Mouse (Mus musculus) MEL (cell line): Measurements from ENCODE around the gene Zfp609. TPM values are rescaled to one million over a fixed set of nuclear protein-coding genes. Genes with fewer than 3 reads are reported as not detected.

Experiments used
- DNase-seq: peaks from one replicate; pipeline ENCODE4 v3.0.0; 2011; ENCODE audit warnings: low read depth, low spot score
- H3K27ac ChIP-seq: 2 replicates; pipeline ENCODE4 v1.5.1; 2012; ENCODE audit warnings: low read depth, mild to moderate bottlenecking, control low read depth, low read length, moderate library complexity; ENCODE audit not compliant: control insufficient read depth
- H3K27me3 ChIP-seq, 2 experiments: fragments of 150-350 bp in 1 of 2; sonication (generic) in 1 of 2; 2 replicates each; pipeline ENCODE4 v1.6.1; 2012; ENCODE audit warnings: low read length in 2 of 2, mild to moderate bottlenecking in 2 of 2, improper control_type of control experiment in 1 of 2, moderate library complexity in 1 of 2; ENCODE audit not compliant: insufficient read depth in 2 of 2, control insufficient read depth in 1 of 2
- H3K36me3 ChIP-seq, 2 experiments: 2 replicates each; pipeline ENCODE4 v1.6.1; 2012 to 2014; ENCODE audit warnings: low read length in 2 of 2, improper control_type of control experiment in 1 of 2, inconsistent platforms in 1 of 2, mild to moderate bottlenecking in 1 of 2; ENCODE audit not compliant: insufficient read depth in 2 of 2, control insufficient read depth in 1 of 2
- H3K4me1 ChIP-seq, 2 experiments: fragments of 150-350 bp in 1 of 2; sonication (generic) in 1 of 2; 2 replicates each; pipeline ENCODE4 v1.6.1; 2012; ENCODE audit warnings: low read length in 2 of 2, improper control_type of control experiment in 1 of 2, mild to moderate bottlenecking in 1 of 2; ENCODE audit not compliant: insufficient read depth in 2 of 2, control insufficient read depth in 1 of 2
- H3K4me3 ChIP-seq, 2 experiments: fragments of 150-350 bp in 1 of 2; sonication (generic) in 1 of 2; 2 replicates each; pipeline ENCODE4 v1.5.1; 2012; ENCODE audit warnings: low read depth in 2 of 2, low read length in 2 of 2, mild to moderate bottlenecking in 2 of 2, moderate library complexity in 2 of 2, control low read depth in 1 of 2, improper control_type of control experiment in 1 of 2; ENCODE audit not compliant: control insufficient read depth in 1 of 2, insufficient read depth in 1 of 2
- H3K79me2 ChIP-seq: 2 replicates; pipeline ENCODE4 v1.6.1; 2012; ENCODE audit warnings: mild to moderate bottlenecking, low read length, moderate library complexity; ENCODE audit not compliant: control insufficient read depth, poor library complexity, insufficient read depth
- H3K9ac ChIP-seq: 2 replicates; pipeline ENCODE4 v1.6.1; 2012; ENCODE audit warnings: low read depth, mild to moderate bottlenecking, control low read depth, low read length, moderate library complexity; ENCODE audit not compliant: control insufficient read depth, poor library complexity, severe bottlenecking
- H3K9me3 ChIP-seq: fragments of 150-350 bp; sonication (generic); replicated peaks from 2 replicates; pipeline ENCODE4 v1.6.1; 2012; ENCODE audit warnings: mild to moderate bottlenecking, low read length, improper control_type of control experiment, moderate library complexity; ENCODE audit not compliant: insufficient read depth
- BHLHE40 ChIP-seq: IDR thresholded peaks from 2 replicates; pipeline ENCODE4 v1.6.1; 2012; ENCODE audit warnings: low read depth, mild to moderate bottlenecking, inconsistent platforms, low read length, improper control_type of control experiment, borderline replicate concordance
- CHD1 ChIP-seq: IDR thresholded peaks from 2 replicates; pipeline ENCODE4 v1.6.1; 2012; ENCODE audit warnings: low read depth, mild to moderate bottlenecking, inconsistent platforms, low read length, improper control_type of control experiment
- CTCF ChIP-seq, 3 experiments: IDR thresholded peaks in 2 of 3; conservative IDR thresholded peaks in 1 of 3; 2 replicates each; pipeline ENCODE4 v1.5.1; 2011 to 2012; ENCODE audit warnings: low read length in 3 of 3, low read depth in 2 of 3, mild to moderate bottlenecking in 2 of 3, improper control_type of control experiment in 1 of 3, inconsistent platforms in 1 of 3, mixed read lengths in 1 of 3, moderate library complexity in 1 of 3; ENCODE audit not compliant: control insufficient read depth in 1 of 3, insufficient read depth in 1 of 3, poor library complexity in 1 of 3, severe bottlenecking in 1 of 3
- E2F4 ChIP-seq: IDR thresholded peaks from 2 replicates; pipeline ENCODE4 v1.6.1; 2011; ENCODE audit warnings: low read depth, low read length, improper control_type of control experiment, borderline replicate concordance
- ELF1 ChIP-seq: IDR thresholded peaks from 2 replicates; pipeline ENCODE4 v1.6.1; 2014; ENCODE audit warnings: low read depth, mild to moderate bottlenecking, inconsistent platforms, low read length, improper control_type of control experiment, moderate library complexity
- GATA1 ChIP-seq: IDR thresholded peaks from 2 replicates; pipeline ENCODE4 v1.6.1; 2011; ENCODE audit warnings: low read depth, low read length, improper control_type of control experiment
- JUND ChIP-seq: IDR thresholded peaks from 2 replicates; pipeline ENCODE4 v1.6.1; 2011; ENCODE audit warnings: low read depth, mild to moderate bottlenecking, improper control_type of control experiment, low read length
- KAT2A ChIP-seq: conservative IDR thresholded peaks from 2 replicates; pipeline ENCODE4 v1.6.1; 2012; ENCODE audit warnings: low read depth, low read length, improper control_type of control experiment, inconsistent platforms
- MAFK ChIP-seq: IDR thresholded peaks from 2 replicates; pipeline ENCODE4 v1.6.1; 2011; ENCODE audit warnings: low read depth, mild to moderate bottlenecking, low read length, improper control_type of control experiment, borderline replicate concordance
- MAZ ChIP-seq: IDR thresholded peaks from 2 replicates; pipeline ENCODE4 v1.6.1; 2012; ENCODE audit warnings: low read depth, mild to moderate bottlenecking, inconsistent platforms, low read length, improper control_type of control experiment
- MEF2A ChIP-seq: IDR thresholded peaks from 2 replicates; pipeline ENCODE4 v1.6.1; 2014; ENCODE audit warnings: low read depth, mild to moderate bottlenecking, inconsistent platforms, low read length, improper control_type of control experiment; ENCODE audit not compliant: poor library complexity, insufficient replicate concordance, severe bottlenecking; ENCODE audit errors: extremely low read depth
- NRF1 ChIP-seq: IDR thresholded peaks from 2 replicates; pipeline ENCODE4 v1.6.1; 2014; ENCODE audit warnings: low read depth, mild to moderate bottlenecking, inconsistent platforms, low read length, improper control_type of control experiment, moderate library complexity; ENCODE audit not compliant: poor library complexity, insufficient read depth, severe bottlenecking
- POLR2A ChIP-seq, 2 experiments: IDR thresholded peaks; 2 replicates each; pipeline ENCODE4 v1.6.1; 2011 to 2012; ENCODE audit warnings: low read length in 2 of 2, mild to moderate bottlenecking in 2 of 2, control low read depth in 1 of 2, improper control_type of control experiment in 1 of 2, low read depth in 1 of 2, moderate library complexity in 1 of 2; ENCODE audit not compliant: control insufficient read depth in 1 of 2, insufficient read depth in 1 of 2, poor library complexity in 1 of 2
- POLR2AphosphoS2 ChIP-seq: IDR thresholded peaks from 2 replicates; pipeline ENCODE4 v1.6.1; 2011; ENCODE audit warnings: low read length, improper control_type of control experiment
- POLR2AphosphoS5 ChIP-seq: IDR thresholded peaks from 2 replicates; pipeline ENCODE4 v1.6.1; 2012; ENCODE audit warnings: low read depth, borderline replicate concordance, mild to moderate bottlenecking, inconsistent platforms, low read length, moderate library complexity, mixed read lengths
- RCOR1 ChIP-seq: IDR thresholded peaks from 2 replicates; pipeline ENCODE4 v1.6.1; 2012; ENCODE audit warnings: low read depth, mild to moderate bottlenecking, inconsistent platforms, low read length, improper control_type of control experiment
- SIN3A ChIP-seq: IDR thresholded peaks from 2 replicates; pipeline ENCODE4 v1.6.1; 2012; ENCODE audit warnings: low read length, improper control_type of control experiment, inconsistent platforms
- SMC3 ChIP-seq: IDR thresholded peaks from 2 replicates; pipeline ENCODE4 v1.6.1; 2011; ENCODE audit warnings: low read depth, low read length, improper control_type of control experiment
- TBP ChIP-seq: IDR thresholded peaks from 2 replicates; pipeline ENCODE4 v1.8.0; 2011; ENCODE audit warnings: low read depth, low read length, improper control_type of control experiment
- TCF12 ChIP-seq: IDR thresholded peaks from 2 replicates; pipeline ENCODE4 v1.6.1; 2014; ENCODE audit warnings: low read depth, mild to moderate bottlenecking, inconsistent platforms, low read length, improper control_type of control experiment, moderate library complexity
- UBTF ChIP-seq: IDR thresholded peaks from 2 replicates; pipeline ENCODE4 v1.6.1; 2012; ENCODE audit warnings: low read depth, mild to moderate bottlenecking, inconsistent platforms, low read length, improper control_type of control experiment, moderate library complexity, borderline replicate concordance; ENCODE audit not compliant: insufficient read depth
- USF1 ChIP-seq: IDR thresholded peaks from 2 replicates; pipeline ENCODE4 v1.6.1; 2014; ENCODE audit warnings: low read depth, mild to moderate bottlenecking, inconsistent platforms, low read length, improper control_type of control experiment, moderate library complexity
- ZNF384 ChIP-seq: IDR thresholded peaks from 2 replicates; pipeline ENCODE4 v1.6.1; 2012; ENCODE audit warnings: low read depth, mild to moderate bottlenecking, inconsistent platforms, low read length, improper control_type of control experiment
- polyA plus RNA-seq, 2 experiments: library from polyadenylated mRNA; stranded (reverse) in 1 of 2; unstranded in 1 of 2; fragments of >175 nt in 1 of 2; fragments of >200 nt in 1 of 2; gene quantifications; 2 replicates each; pipeline versions ENCODE4 v1.2.1 to v1.2.4; 2012; ENCODE audit warnings: low replicate concordance in 2 of 2, low read depth in 1 of 2; ENCODE audit not compliant: insufficient read length in 2 of 2, insufficient read depth in 1 of 2, missing spikeins in 1 of 2
- total RNA-seq: library from RNA; depleted of rRNA; stranded (reverse); fragments of 300-350 nt; gene quantifications from 2 replicates; pipeline ENCODE4 v1.2.3, GENCODE M21; 2012

The Zfp609 gene
- total and polyA plus RNA-seq, 3 experiments = 2.9 to 26.5 TPM; not detected in 1

GRCm38 (mm10) chr9:65773783-65774182 is 53.6 kb downstream of the Zfp609 start:
- H3K9ac ChIP-seq = no peak overlapping the region
- no peak overlapping the region for H3K4me3 ChIP-seq
- H3K4me1 ChIP-seq = peaks cover 2 to 5% of the 10 kb centered on the region in 2 experiments; a peak in 3 of 4 replicates
- no peaks in the 10 kb centered on the region for H3K27me3 ChIP-seq
- no peak for DNase-seq
- TF ChIP-seq E2F4 (no peak), CHD1 (no peak), UBTF (no peak), CTCF (IDR thresholded peaks at IDR 0.05 in 2 of 3, conservative IDR thresholded peaks at IDR 0.05 in 1 of 3; ENCODE audit: control insufficient read depth in 1 of 3, insufficient read depth in 1 of 3, low read depth in 2 of 3, low read length in 3 of 3, poor library complexity in 1 of 3, severe bottlenecking in 1 of 3) (peak in 1 of 3 experiments; percentile 12; a peak in 2 of 6 replicates), SIN3A (no peak), BHLHE40 (no peak), SMC3 (no peak), TCF12 (no peak), RCOR1 (no peak)
- H3K79me2 ChIP-seq = peaks cover 33% of the 10 kb centered on the region
- H3K36me3 ChIP-seq = peaks cover 0 to 3% of the 10 kb centered on the region in 2 experiments; a peak in 2 of 4 replicates
- H3K9me3 ChIP-seq = no peaks in the 10 kb centered on the region
- no peak overlapping the region for H3K27ac ChIP-seq

- no peaks in the 10 kb centered on the region for H3K27me3 ChIP-seq
- no peak for DNase-seq
- TF ChIP-seq GATA1 (peak; percentile 47), CTCF (IDR thresholded peaks at IDR 0.05 in 2 of 3, conservative IDR thresholded peaks at IDR 0.05 in 1 of 3; ENCODE audit: control insufficient read depth in 1 of 3, insufficient read depth in 1 of 3, low read depth in 2 of 3, low read length in 3 of 3, poor library complexity in 1 of 3, severe bottlenecking in 1 of 3) (no peak)
- H3K4me1 ChIP-seq = peaks cover 3 to 5% of the 10 kb centered on the region in 2 experiments; a peak in 3 of 4 replicates
- H3K79me2 ChIP-seq = peaks cover 25% of the 10 kb centered on the region
- no peaks in the 10 kb centered on the region for H3K9me3 ChIP-seq
- H3K4me3 ChIP-seq = no peak overlapping the region
- no peak overlapping the region for H3K9ac ChIP-seq
- peaks cover 0 to 3% of the 10 kb centered on the region in 2 experiments; a peak in 2 of 4 replicates for H3K36me3 ChIP-seq
- H3K27ac ChIP-seq = no peak overlapping the region
These were observed 56.2 kb downstream of the Zfp609 start for GRCm38 (mm10) chr9:65771011-65771664.

GRCm38 (mm10) chr9:65762728-65763127 is 64.6 kb downstream of the Zfp609 start:
- Histone ChIP-seq H3K36me3 (peaks cover 0 to 7% of the 10 kb centered on the region in 2 experiments; a peak in 2 of 4 replicates), H3K27me3 (no peaks in the 10 kb centered on the region), H3K4me3 (no peak overlapping the region), H3K9ac (no peak overlapping the region), H3K79me2 (peaks cover 8% of the 10 kb centered on the region; the same call in 1 of the 2 replicates), H3K4me1 (0 out of 4 replicates have a peak, but pooled peaks cover 0 to 3% of the 10 kb centered on the region in 2 experiments), H3K27ac (no peak overlapping the region), H3K9me3 (no peaks in the 10 kb centered on the region)
- TF ChIP-seq MEF2A = no peak
- no peak for TF ChIP-seq ELF1
- TF ChIP-seq MAFK = no peak
- no peak for TF ChIP-seq TBP
- TF ChIP-seq ZNF384 = no peak
- no peak for TF ChIP-seq NRF1
- no peak for TF ChIP-seq USF1
- no peak for TF ChIP-seq MAZ
- no peak for TF ChIP-seq POLR2AphosphoS5
- no peak for TF ChIP-seq POLR2AphosphoS2
- TF ChIP-seq JUND = no peak
- TF ChIP-seq RCOR1 = no peak
- TF ChIP-seq KAT2A = no peak
- no peak for TF ChIP-seq TCF12
- TF ChIP-seq POLR2A (IDR thresholded peaks at IDR 0.05; ENCODE audit: control insufficient read depth in 1 of 2, insufficient read depth in 1 of 2, low read depth in 1 of 2, low read length in 2 of 2, poor library complexity in 1 of 2) = no peak
- DNase-seq = no peak
